Mouse (Mus musculus) thymus, adult 2 months (tissue): Measurements from ENCODE around the gene Unc80. TPM values are rescaled to one million over a fixed set of nuclear protein-coding genes. Genes with fewer than 3 reads are reported as not detected.

Experiments used
- DNase-seq: peaks from one replicate; pipeline ENCODE4 v3.0.0; 2021
- H3K27ac ChIP-seq: fragments of 200-500 bp; 2 replicates; pipeline ENCODE4 v1.5.1; 2012; ENCODE audit warnings: low read length, control low read depth; ENCODE audit not compliant: control insufficient read depth, insufficient read depth
- H3K27me3 ChIP-seq: fragments of 200-500 bp; 2 replicates; pipeline ENCODE4 v1.6.1; 2012; ENCODE audit warnings: mild to moderate bottlenecking, low read length, moderate library complexity, mixed read lengths; ENCODE audit not compliant: control insufficient read depth, insufficient read depth
- H3K36me3 ChIP-seq: fragments of 200-500 bp; 2 replicates; pipeline ENCODE4 v1.6.1; 2012; ENCODE audit warnings: mild to moderate bottlenecking, low read length, moderate library complexity; ENCODE audit not compliant: control insufficient read depth, insufficient read depth
- H3K4me1 ChIP-seq: fragments of 200-500 bp; replicated peaks from 2 replicates; pipeline ENCODE4 v1.6.1; 2012; ENCODE audit warnings: low read length; ENCODE audit not compliant: control insufficient read depth, insufficient read depth
- H3K4me3 ChIP-seq: fragments of 200-500 bp; 2 replicates; pipeline ENCODE4 v1.5.1; 2012; ENCODE audit warnings: mild to moderate bottlenecking, low read length, control low read depth, moderate library complexity; ENCODE audit not compliant: control insufficient read depth, insufficient read depth
- CTCF ChIP-seq: fragments of 200-500 bp; IDR thresholded peaks from 2 replicates; pipeline ENCODE4 v1.5.1; 2012; ENCODE audit warnings: mild to moderate bottlenecking, control low read depth, low read length, moderate library complexity, borderline replicate concordance; ENCODE audit not compliant: control insufficient read depth, poor library complexity, insufficient read depth; ENCODE audit errors: extremely low read depth
- POLR2A ChIP-seq: fragments of 200-500 bp; IDR thresholded peaks from 2 replicates; pipeline ENCODE4 v1.6.1; 2012; ENCODE audit warnings: mild to moderate bottlenecking, low read length, control low read depth, moderate library complexity; ENCODE audit not compliant: control insufficient read depth, poor library complexity, insufficient read depth; ENCODE audit errors: extremely low read depth
- WGBS: fragments of 180-500 bp; shearing (Covaris S2); methylation state at CpG from one replicate; pipeline ENCODE4 v1.1.7; 2018; 5-methylcytosine and 5-hydroxymethylcytosine counted together
- polyA plus RNA-seq: library from polyadenylated mRNA; depleted of rRNA; stranded (reverse); fragments of >200 nt; gene quantifications from 2 replicates; pipeline ENCODE4 v1.2.3, GENCODE M21; 2012; rRNA removed

Gene Unc80
- 0.04 and 0.07 TPM in 2 replicates for polyA plus RNA-seq

DNA sequence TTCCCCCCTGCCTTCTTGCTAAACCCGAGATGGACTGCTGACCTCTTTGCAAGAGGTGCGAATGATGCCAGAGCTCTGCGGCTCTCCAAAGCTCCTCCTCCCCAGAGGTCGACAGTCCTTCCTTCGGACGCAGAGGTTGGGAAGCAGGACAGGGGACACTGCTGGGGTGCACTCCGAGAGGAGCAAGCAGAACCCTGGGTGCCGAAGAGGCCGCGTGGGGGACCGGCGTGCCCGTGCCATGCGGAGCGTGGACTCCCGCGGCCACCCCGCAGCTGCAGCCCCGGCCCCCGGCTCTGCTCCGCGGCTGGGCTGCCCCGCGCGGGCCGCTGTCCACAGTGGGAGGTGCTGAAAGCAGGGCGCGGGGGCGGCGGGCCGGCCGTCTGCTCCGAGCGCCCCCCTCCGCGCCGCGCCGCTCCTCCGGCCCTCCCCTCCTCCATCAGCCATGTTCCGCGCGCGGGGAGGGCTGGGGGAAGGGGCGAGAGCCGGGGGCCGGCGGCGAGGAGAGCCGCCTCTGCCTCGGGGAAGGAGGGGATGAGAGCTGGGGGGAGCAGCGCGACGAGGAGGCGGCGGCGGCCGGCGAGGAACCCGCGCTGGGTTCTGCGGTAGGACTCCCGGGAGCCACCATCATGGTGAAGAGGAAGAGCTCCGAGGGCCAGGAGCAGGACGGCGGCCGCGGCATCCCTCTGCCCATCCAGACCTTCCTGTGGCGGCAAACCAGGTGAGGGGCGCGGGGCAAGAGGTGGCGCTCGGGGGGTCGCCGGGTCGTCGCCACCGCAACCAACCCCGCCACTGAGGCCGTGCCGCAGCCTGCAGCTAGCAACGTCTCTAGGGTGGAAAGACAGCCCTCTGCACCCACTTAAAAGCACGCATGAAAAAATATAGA is at the start of gene Unc80:
Gene Unc80 (plus strand): TSS at position 547 of the 883 bp plus-strand sequence.
- DNase-seq, result no peak
- WGBS, result 6% methylated on average over 77 of the region's 83 CpGs
- H3K4me1 ChIP-seq, result no peaks in the 10 kb centered on the region
- no peaks in the 10 kb centered on the region; the same call in 1 of the 2 replicates for H3K27me3 ChIP-seq
- no peaks in the 10 kb centered on the region for H3K36me3 ChIP-seq
- H3K4me3 ChIP-seq, result no peak within 1 kb of the TSS
- no peak for TF ChIP-seq POLR2A
- TF ChIP-seq CTCF, result no peak
- no peak within 1 kb of the TSS for H3K27ac ChIP-seq

DNA sequence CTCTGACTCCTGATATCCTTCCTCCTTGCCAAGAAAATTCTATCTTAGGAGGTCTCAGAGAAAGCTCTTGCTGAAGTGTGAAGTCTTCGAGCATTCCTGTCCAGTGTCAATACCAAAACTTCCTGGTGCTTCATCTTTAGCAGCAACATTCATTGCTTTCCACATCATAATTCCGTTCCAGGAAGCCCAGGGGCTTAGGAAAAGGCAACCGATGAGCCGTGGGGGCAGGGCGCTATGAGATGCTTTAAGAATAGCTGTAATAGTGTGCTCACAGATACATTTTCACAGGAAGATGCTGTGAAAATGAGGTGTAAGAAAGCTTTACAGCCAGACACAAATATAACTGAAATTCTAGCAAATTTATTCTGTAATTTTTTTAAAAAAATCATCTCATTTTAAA is 42.1 kb upstream of the Unc80 start:
- Histone ChIP-seq H3K4me3 (no peak overlapping the region), H3K27me3 (no peaks in the 10 kb centered on the region), H3K4me1 (no peaks in the 10 kb centered on the region), H3K36me3 (no peaks in the 10 kb centered on the region), H3K27ac (no peak overlapping the region)
- DNase-seq, result no peak
- TF ChIP-seq CTCF (no peak), POLR2A (no peak)
- 94% methylated on average over 5 of the region's 5 CpGs for WGBS

- no peak overlapping the region for H3K27ac ChIP-seq
- no peaks in the 10 kb centered on the region for H3K4me1 ChIP-seq
- H3K27me3 ChIP-seq, result no peaks in the 10 kb centered on the region
- no peak for DNase-seq
- TF ChIP-seq POLR2A (no peak), CTCF (no peak)
- H3K36me3 ChIP-seq, result no peaks in the 10 kb centered on the region
- H3K4me3 ChIP-seq, result no peak overlapping the region
These were observed 37.2 kb upstream of the Unc80 start for GRCm38 (mm10) chr1:66430962-66431361.

DNA sequence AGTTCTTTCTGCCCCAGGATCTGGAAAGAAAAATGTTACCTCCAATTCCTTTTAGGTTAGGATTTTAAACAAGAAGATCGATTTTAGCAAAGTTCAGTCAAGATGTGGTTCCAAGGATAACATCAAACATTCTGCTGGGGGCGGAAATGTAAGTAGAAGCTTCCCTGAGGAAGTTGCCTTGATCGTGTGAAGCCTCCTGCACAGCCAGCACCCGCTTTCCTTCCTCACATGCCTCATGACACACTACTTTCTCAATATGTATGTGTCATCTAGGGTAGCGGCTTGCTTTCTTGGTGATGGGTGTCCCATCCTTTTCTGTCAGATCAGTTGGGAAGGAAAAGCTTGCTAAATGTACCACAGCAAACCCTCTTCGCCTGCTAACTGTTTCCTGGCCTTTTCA is 36.7 kb upstream of the Unc80 start:
- DNase-seq, result no peak
- H3K4me3 ChIP-seq, result no peak overlapping the region
- no peak overlapping the region for H3K27ac ChIP-seq
- no peak for TF ChIP-seq CTCF
- no peak for TF ChIP-seq POLR2A
- H3K4me1 ChIP-seq, result no peaks in the 10 kb centered on the region
- H3K27me3 ChIP-seq, result no peaks in the 10 kb centered on the region
- 83% methylated on average over 6 of the region's 6 CpGs for WGBS
- H3K36me3 ChIP-seq, result no peaks in the 10 kb centered on the region

GRCm38 (mm10) chr1:66438069-66438468 is 30.1 kb upstream of the Unc80 start:
- no peaks in the 10 kb centered on the region for H3K27me3 ChIP-seq
- H3K4me1 ChIP-seq, result no peaks in the 10 kb centered on the region
- 81% methylated on average over 2 of the region's 2 CpGs for WGBS
- DNase-seq, result no peak
- H3K27ac ChIP-seq, result no peak overlapping the region
- no peak for TF ChIP-seq CTCF
- no peak for TF ChIP-seq POLR2A
- no peaks in the 10 kb centered on the region for H3K36me3 ChIP-seq
- H3K4me3 ChIP-seq, result no peak overlapping the region

- H3K36me3 ChIP-seq, result no peaks in the 10 kb centered on the region
- WGBS, result 99% methylated on average over 2 of the region's 2 CpGs
- H3K4me1 ChIP-seq, result no peaks in the 10 kb centered on the region
- DNase-seq, result no peak
- H3K27me3 ChIP-seq, result no peaks in the 10 kb centered on the region
- no peak overlapping the region for H3K4me3 ChIP-seq
- TF ChIP-seq CTCF (no peak), POLR2A (no peak)
- H3K27ac ChIP-seq, result no peak overlapping the region
These were observed 25.2 kb upstream of the Unc80 start for GRCm38 (mm10) chr1:66442922-66443321.

DNA sequence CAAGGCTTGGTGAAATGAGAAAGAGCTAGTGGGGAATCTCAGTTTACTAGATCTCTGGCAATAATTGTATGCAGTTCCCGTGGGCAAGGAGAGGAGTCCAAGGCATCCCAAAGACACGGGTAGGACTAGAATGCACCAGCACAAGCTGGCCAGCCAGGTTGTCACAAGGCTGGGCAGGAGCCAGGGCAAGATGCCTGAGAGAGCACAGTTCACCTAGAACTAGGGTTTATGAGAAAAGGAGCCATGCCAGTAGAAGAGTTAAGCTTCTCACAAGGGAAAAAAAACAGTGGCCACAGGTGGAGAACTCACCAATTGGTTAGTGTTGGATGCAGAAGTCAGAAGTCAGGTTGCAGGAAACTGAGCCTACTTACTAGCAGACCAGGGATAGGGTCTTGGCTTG is 18.7 kb upstream of the Unc80 start:
- TF ChIP-seq POLR2A, result no peak
- TF ChIP-seq CTCF, result no peak
- Histone ChIP-seq H3K27ac (no peak overlapping the region), H3K27me3 (no peaks in the 10 kb centered on the region), H3K4me3 (no peak overlapping the region), H3K4me1 (no peaks in the 10 kb centered on the region), H3K36me3 (no peaks in the 10 kb centered on the region)
- 72% methylated on average over 2 of the region's 2 CpGs for WGBS
- DNase-seq, result no peak
